Mouse (Mus musculus): ENCODE data around the gene Hoxa11.

Gene Hoxa11

GRCm38 (mm10) chr6:52267691-52268090, 22.1 kb upstream of the Hoxa11 start:
- in situ Hi-C loops (cut with MboI; ENCODE audit: low pct_unique_long_range_greater_than_20kb in 1 of 2, low sequenced_read_pairs in 2 of 2, unreplicated experiment in 1 of 2): loop anchor here in 1 of 2 experiments (25.0 kb wide), 2 partner anchors 570 to 645 kb away; no protein-coding TSS in a partner anchor

- in situ Hi-C loops (cut with MboI; ENCODE audit: low pct_unique_long_range_greater_than_20kb in 1 of 2, low sequenced_read_pairs in 2 of 2, unreplicated experiment in 1 of 2): loop anchor here in 1 of 2 experiments (25.0 kb wide), 2 partner anchors 570 to 645 kb away; no protein-coding TSS in a partner anchor
These were observed 21.6 kb upstream of the Hoxa11 start for GRCm38 (mm10) chr6:52267221-52267620.

- in situ Hi-C loops (cut with MboI; ENCODE audit: low pct_unique_long_range_greater_than_20kb in 1 of 2, low sequenced_read_pairs in 2 of 2, unreplicated experiment in 1 of 2): loop anchor here in 1 of 2 experiments (25.0 kb wide), 2 partner anchors 571 to 646 kb away; no protein-coding TSS in a partner anchor
These were observed 21.0 kb upstream of the Hoxa11 start for GRCm38 (mm10) chr6:52266666-52266985.

GRCm38 (mm10) chr6:52265913-52266665, 20.5 kb upstream of the Hoxa11 start:
- in situ Hi-C loops (cut with MboI; ENCODE audit: low pct_unique_long_range_greater_than_20kb in 1 of 2, low sequenced_read_pairs in 2 of 2, unreplicated experiment in 1 of 2): loop anchor here in 1 of 2 experiments (25.0 kb wide), 2 partner anchors 571 to 646 kb away; no protein-coding TSS in a partner anchor

- in situ Hi-C loops (cut with MboI; ENCODE audit: low pct_unique_long_range_greater_than_20kb in 1 of 2, low sequenced_read_pairs in 2 of 2, unreplicated experiment in 1 of 2): loop anchor here in 1 of 2 experiments (25.0 kb wide), 2 partner anchors 572 to 647 kb away; no protein-coding TSS in a partner anchor
These were observed 19.8 kb upstream of the Hoxa11 start for GRCm38 (mm10) chr6:52265306-52265912.

- in situ Hi-C loops (cut with MboI; ENCODE audit: low pct_unique_long_range_greater_than_20kb in 1 of 2, low sequenced_read_pairs in 2 of 2, unreplicated experiment in 1 of 2): loop anchor here in 1 of 2 experiments (25.0 kb wide), 2 partner anchors 573 to 648 kb away; no protein-coding TSS in a partner anchor
These were observed 18.6 kb upstream of the Hoxa11 start for GRCm38 (mm10) chr6:52264106-52264790.

- in situ Hi-C loops (cut with MboI; ENCODE audit: low pct_unique_long_range_greater_than_20kb in 1 of 2, low sequenced_read_pairs in 2 of 2, unreplicated experiment in 1 of 2): loop anchor here in 1 of 2 experiments (25.0 kb wide), 2 partner anchors 574 to 649 kb away; no protein-coding TSS in a partner anchor
These were observed 17.6 kb upstream of the Hoxa11 start for GRCm38 (mm10) chr6:52263321-52263585.

GRCm38 (mm10) chr6:52262463-52263320, 17.1 kb upstream of the Hoxa11 start:
- in situ Hi-C loops (cut with MboI; ENCODE audit: low pct_unique_long_range_greater_than_20kb in 1 of 2, low sequenced_read_pairs in 2 of 2, unreplicated experiment in 1 of 2): loop anchor here in 1 of 2 experiments (25.0 kb wide), 2 partner anchors 575 to 650 kb away; no protein-coding TSS in a partner anchor

- in situ Hi-C loops (cut with MboI; ENCODE audit: low pct_unique_long_range_greater_than_20kb in 1 of 2, low sequenced_read_pairs in 2 of 2, unreplicated experiment in 1 of 2): loop anchor here in 1 of 2 experiments (25.0 kb wide), 2 partner anchors 575 to 650 kb away; no protein-coding TSS in a partner anchor
These were observed 16.3 kb upstream of the Hoxa11 start for GRCm38 (mm10) chr6:52261751-52262462.

GRCm38 (mm10) chr6:52260654-52261575, 15.3 kb upstream of the Hoxa11 start, which contains the start of gene Hoxa13:
Gene Hoxa13, minus strand, starts transcription at chr6:52260880.
- in situ Hi-C loops (cut with MboI; ENCODE audit: low pct_unique_long_range_greater_than_20kb in 1 of 2, low sequenced_read_pairs in 2 of 2, unreplicated experiment in 1 of 2): loop anchor here in 1 of 2 experiments (25.0 kb wide), 2 partner anchors 576 to 651 kb away; no protein-coding TSS in a partner anchor

GRCm38 (mm10) chr6:52259811-52260261, 14.2 kb upstream of the Hoxa11 start:
- in situ Hi-C loops (cut with MboI; ENCODE audit: low pct_unique_long_range_greater_than_20kb in 1 of 2, low sequenced_read_pairs in 2 of 2, unreplicated experiment in 1 of 2): loop anchor here (10.0 to 25.0 kb wide), 4 partner anchors 55 to 652 kb away; partner anchors contain the start of gene Evx1 (in 1 of the 2)

- in situ Hi-C loops (cut with MboI; ENCODE audit: low pct_unique_long_range_greater_than_20kb in 1 of 2, low sequenced_read_pairs in 2 of 2, unreplicated experiment in 1 of 2): loop anchor here (10.0 to 25.0 kb wide), 4 partner anchors 56 to 653 kb away; partner anchors contain the start of gene Evx1 (in 1 of the 2)
These were observed 13.6 kb upstream of the Hoxa11 start for GRCm38 (mm10) chr6:52259081-52259790.

- in situ Hi-C loops (cut with MboI; ENCODE audit: low pct_unique_long_range_greater_than_20kb in 1 of 2, low sequenced_read_pairs in 2 of 2, unreplicated experiment in 1 of 2): loop anchor here (10.0 to 25.0 kb wide), 4 partner anchors 58 to 655 kb away; partner anchors contain the start of gene Evx1 (in 1 of the 2)
These were observed 11.3 kb upstream of the Hoxa11 start for GRCm38 (mm10) chr6:52256956-52257355.

- in situ Hi-C loops (cut with MboI; ENCODE audit: low pct_unique_long_range_greater_than_20kb in 1 of 2, low sequenced_read_pairs in 2 of 2, unreplicated experiment in 1 of 2): loop anchor here (10.0 to 25.0 kb wide), 4 partner anchors 61 to 658 kb away; partner anchors contain the start of gene Evx1 (in 1 of the 2)
These were observed 8.2 kb upstream of the Hoxa11 start for GRCm38 (mm10) chr6:52253511-52254500.
